Mouse (Mus musculus): Measurements from ENCODE around the gene Scn8a.

- TF ChIP-seq GATA1 (IDR thresholded peaks at IDR 0.05; ENCODE audit: borderline replicate concordance, low read length) (no peak), FLI1 (IDR thresholded peaks at IDR 0.05; ENCODE audit: low read length) (no peak)
Measured at GRCm38 (mm10) chr15:101044531-101044930, 174.9 kb downstream of the Scn8a start.

All from megakaryocyte, embryonic 14.5 days (primary cell).